Mouse (Mus musculus) testis, adult 2 months (tissue): ENCODE data around the gene Lrrc3c. TPM values are rescaled to one million over a fixed set of nuclear protein-coding genes. Genes with fewer than 3 reads are reported as not detected.
"Not testable (repeated sequence)": the region's sequence is repeated elsewhere in the genome, so short reads cannot be mapped to it uniquely, and the experiment has no call there.

Experiments used
- H3K27ac ChIP-seq: fragments of 200-500 bp; 2 replicates; pipeline ENCODE4 v1.5.1; 2012; ENCODE audit warnings: low read depth, low read length; ENCODE audit not compliant: control insufficient read depth, insufficient read depth
- H3K27me3 ChIP-seq: fragments of 200-500 bp; 2 replicates; pipeline ENCODE4 v1.6.1; 2012; ENCODE audit warnings: mild to moderate bottlenecking, low read length, moderate library complexity; ENCODE audit not compliant: control insufficient read depth, insufficient read depth
- H3K36me3 ChIP-seq: fragments of 200-500 bp; 2 replicates; pipeline ENCODE4 v1.6.1; 2012; ENCODE audit warnings: mild to moderate bottlenecking, low read length; ENCODE audit not compliant: control insufficient read depth, insufficient read depth
- H3K4me1 ChIP-seq: fragments of 200-500 bp; 2 replicates; pipeline ENCODE4 v1.6.1; 2012; ENCODE audit warnings: low read length; ENCODE audit not compliant: control insufficient read depth, insufficient read depth
- H3K4me3 ChIP-seq: fragments of 200-500 bp; 2 replicates; pipeline ENCODE4 v1.5.1; 2012; ENCODE audit warnings: low read depth, mild to moderate bottlenecking, low read length, moderate library complexity, mixed read lengths; ENCODE audit not compliant: control insufficient read depth
- CTCF ChIP-seq: fragments of 200-500 bp; IDR thresholded peaks from 2 replicates; pipeline ENCODE4 v1.5.1; 2012; ENCODE audit warnings: low read depth, mild to moderate bottlenecking, inconsistent platforms, low read length, moderate library complexity; ENCODE audit not compliant: control insufficient read depth, insufficient read depth, insufficient replicate concordance
- POLR2A ChIP-seq: fragments of 200-500 bp; IDR thresholded peaks from 2 replicates; pipeline ENCODE4 v1.6.1; 2012; ENCODE audit warnings: low read depth, mild to moderate bottlenecking, inconsistent platforms, low read length, moderate library complexity; ENCODE audit not compliant: control insufficient read depth
- polyA plus RNA-seq: library from polyadenylated mRNA; depleted of rRNA; stranded (reverse); fragments of >200 nt; gene quantifications from 2 replicates; pipeline ENCODE4 v1.2.3, GENCODE M21; 2012

Lrrc3c gene
- polyA plus RNA-seq, 1 experiment, result not detected

- no peak for TF ChIP-seq CTCF
- no peak for TF ChIP-seq POLR2A
Observed at GRCm38 (mm10) chr11:98595473-98595872, 2.6 kb upstream of the Lrrc3c start.

GRCm38 (mm10) chr11:98595955-98596354, 2.1 kb upstream of the Lrrc3c start:
- Histone ChIP-seq H3K4me3 (no peak overlapping the region), H3K36me3 (no peaks in the 10 kb centered on the region), H3K27ac (no peak overlapping the region), H3K4me1 (peaks cover 17% of the 10 kb centered on the region), H3K27me3 (no peaks in the 10 kb centered on the region)
- TF ChIP-seq POLR2A (no peak), CTCF (no peak)

More at GRCm38 (mm10) chr11:98595473-98595872, 2.6 kb upstream of the Lrrc3c start:
- no peaks in the 10 kb centered on the region for H3K36me3 ChIP-seq
- H3K27me3 ChIP-seq, result no peaks in the 10 kb centered on the region
- H3K4me1 ChIP-seq, result peaks cover 17% of the 10 kb centered on the region
- no peak overlapping the region for H3K27ac ChIP-seq
- no peak overlapping the region for H3K4me3 ChIP-seq

GRCm38 (mm10) chr11:98597363-98597762, 728 bp upstream of the Lrrc3c start:
- TF ChIP-seq POLR2A (no peak), CTCF (peak; percentile 77)
- Histone ChIP-seq H3K4me3 (peak overlapping the region; percentile 2; the same call in 1 of the 2 replicates), H3K27ac (no peak overlapping the region), H3K4me1 (peaks cover 21% of the 10 kb centered on the region), H3K27me3 (no peaks in the 10 kb centered on the region), H3K36me3 (no peaks in the 10 kb centered on the region)

GRCm38 (mm10) chr11:98598851-98599290, 780 bp downstream of the Lrrc3c start:
- Histone ChIP-seq H3K4me3 (no peak overlapping the region), H3K4me1 (peaks cover 23% of the 10 kb centered on the region), H3K27me3 (no peaks in the 10 kb centered on the region), H3K27ac (no peak overlapping the region), H3K36me3 (no peaks in the 10 kb centered on the region)
- TF ChIP-seq CTCF (no peak), POLR2A (no peak)

GRCm38 (mm10) chr11:98599291-98599690, 1.2 kb downstream of the Lrrc3c start:
- no peak overlapping the region for H3K4me3 ChIP-seq
- TF ChIP-seq POLR2A (no peak), CTCF (no peak)
- no peaks in the 10 kb centered on the region for H3K36me3 ChIP-seq
- no peaks in the 10 kb centered on the region for H3K27me3 ChIP-seq
- no peak overlapping the region for H3K27ac ChIP-seq
- H3K4me1 ChIP-seq, result peaks cover 23% of the 10 kb centered on the region

GRCm38 (mm10) chr11:98602090-98602690, 4.1 kb downstream of the Lrrc3c start:
- TF ChIP-seq POLR2A (no peak), CTCF (no peak)
- Histone ChIP-seq H3K36me3 (no peaks in the 10 kb centered on the region), H3K27me3 (no peaks in the 10 kb centered on the region), H3K4me1 (peaks cover 21% of the 10 kb centered on the region), H3K27ac (no peak overlapping the region), H3K4me3 (peak overlapping the region; percentile 19)

- Histone ChIP-seq H3K27me3 (no peaks in the 10 kb centered on the region), H3K36me3 (no peaks in the 10 kb centered on the region), H3K4me3 (no peak overlapping the region), H3K4me1 (peaks cover 7% of the 10 kb centered on the region), H3K27ac (no peak overlapping the region)
- TF ChIP-seq POLR2A (no peak), CTCF (no peak)
Observed at GRCm38 (mm10) chr11:98603953-98604352, 5.9 kb downstream of the Lrrc3c start.

- not testable (repeated sequence) for H3K36me3 ChIP-seq, H3K4me3 ChIP-seq, H3K27me3 ChIP-seq, H3K27ac ChIP-seq, H3K4me1 ChIP-seq
Observed at GRCm38 (mm10) chr11:98604911-98605310, 6.8 kb downstream of the Lrrc3c start.
